ENCODE assay signal across 10 mouse cellular contexts in genomic region chr13:109664956-109665802, GRCm38 (mm10).
DNase-seq lines count a peak whose midpoint lies in the region; ATAC-seq and TF ChIP-seq lines count a peak whose summit lies in the region.
"Had no signal": no experiment of that assay in that cellular context is flagged by ENCODE, and none has a peak within 500 bp of the region (broad histone marks: within the 10 kb centered on the region; RNA-seq: fewer than 3 reads in every experiment).

No protein-coding gene starts in this region.

- no peak overlapping the region for H3K4me3 ChIP-seq in heart, embryonic 11.5 days (ENCODE audit: low read depth, low read length)
- H3K4me3 ChIP-seq in G1E (ENCODE audit: low read depth, low read length): no peak overlapping the region
- H3K4me3 ChIP-seq in hindbrain, embryonic 14.5 days (replicated peaks; ENCODE audit: low read length): no peak overlapping the region
- H3K4me3 ChIP-seq in midbrain, embryonic 10.5 days: no peak overlapping the region

- peak overlapping the region; percentile 11; the same call in 1 of the 2 replicates for H3K4me2 ChIP-seq in heart, embryonic 11.5 days
- no peak overlapping the region for H3K4me2 ChIP-seq in hindbrain, embryonic 14.5 days (replicated peaks)

- no peak for TF ChIP-seq CTCF in G1E (IDR thresholded peaks at IDR 0.05; ENCODE audit: low read depth, low read length)

- H3K9me3 ChIP-seq in heart, embryonic 11.5 days (replicated peaks; ENCODE audit: control insufficient read depth, low read length): no peaks in the 10 kb centered on the region
- H3K9me3 ChIP-seq in G1E (replicated peaks): no peaks in the 10 kb centered on the region
- no peaks in the 10 kb centered on the region for H3K9me3 ChIP-seq in hindbrain, embryonic 14.5 days (ENCODE audit: control insufficient read depth, low read length)
- H3K9me3 ChIP-seq in midbrain, embryonic 10.5 days (replicated peaks): no peaks in the 10 kb centered on the region

- H3K36me3 ChIP-seq in heart, embryonic 11.5 days (ENCODE audit: control insufficient read depth, insufficient read depth, low read length): no peaks in the 10 kb centered on the region
- no peaks in the 10 kb centered on the region for H3K36me3 ChIP-seq in G1E (replicated peaks)
- no peaks in the 10 kb centered on the region for H3K36me3 ChIP-seq in hindbrain, embryonic 14.5 days (replicated peaks; ENCODE audit: control insufficient read depth, insufficient read depth)
- no peaks in the 10 kb centered on the region for H3K36me3 ChIP-seq in midbrain, embryonic 10.5 days

- peaks cover 16% of the 10 kb centered on the region for H3K4me1 ChIP-seq in heart, embryonic 11.5 days (ENCODE audit: control insufficient read depth, insufficient read depth, low read length)
- peaks cover 52% of the 10 kb centered on the region for H3K4me1 ChIP-seq in G1E (ENCODE audit: insufficient read depth, low read depth, low read length)
- H3K4me1 ChIP-seq in hindbrain, embryonic 14.5 days (replicated peaks; ENCODE audit: control insufficient read depth, insufficient read depth, low read length): peaks cover 16% of the 10 kb centered on the region
- H3K4me1 ChIP-seq in midbrain, embryonic 10.5 days: peaks cover 22% of the 10 kb centered on the region

- H3K27me3 ChIP-seq in heart, embryonic 11.5 days (ENCODE audit: control insufficient read depth, insufficient read depth, low read length): no peaks in the 10 kb centered on the region
- no peaks in the 10 kb centered on the region for H3K27me3 ChIP-seq in G1E (ENCODE audit: insufficient read depth, low read length)
- no peaks in the 10 kb centered on the region for H3K27me3 ChIP-seq in hindbrain, embryonic 14.5 days (ENCODE audit: control insufficient read depth, insufficient read depth, low read length)
- H3K27me3 ChIP-seq in midbrain, embryonic 10.5 days (ENCODE audit: low read depth, poor library complexity, severe bottlenecking): no peaks in the 10 kb centered on the region

- DNase-seq in heart, adult 8-10 months (ENCODE audit: low spot score): no peak
- no peak for DNase-seq in G1E (ENCODE audit: low spot score)
- peak; percentile 57 for DNase-seq in hindbrain, embryonic 14.5 days (ENCODE audit: low spot score)
- no peak for DNase-seq in midbrain, embryonic 10.5 days (ENCODE audit: low spot score)
- no peak for DNase-seq in adrenal gland, postnatal 14 days
- no peak for DNase-seq in cerebellum, postnatal 4 days (ENCODE audit: low spot score in 2 of 2)
- no peak for DNase-seq in layer of hippocampus, adult 18-20 months (ENCODE audit: low spot score in 2 of 2)
- DNase-seq: thymus, adult 18-20 months had no signal

- 34% methylated on average over 10 of the region's 10 CpGs for WGBS in heart, embryonic 11.5 days (ENCODE audit: insufficient replicate concordance)
- 43% methylated on average over 10 of the region's 10 CpGs for WGBS in hindbrain, embryonic 14.5 days
- 66% methylated on average over 10 of the region's 10 CpGs for WGBS in midbrain, embryonic 10.5 days

- peak overlapping the region; percentile 72; the same call in 1 of the 2 replicates for H3K27ac ChIP-seq in heart, embryonic 11.5 days (ENCODE audit: low read depth, low read length)
- H3K27ac ChIP-seq in hindbrain, embryonic 14.5 days: peak overlapping the region; percentile 68
- H3K27ac ChIP-seq in midbrain, embryonic 10.5 days (replicated peaks): peak overlapping the region; percentile 49
- H3K27ac ChIP-seq: kidney, postnatal 0 days had no signal

- ATAC-seq in heart, embryonic 11.5 days (replicated peaks; ENCODE audit: insufficient number of reproducible peaks, low FRiP score, low TSS enrichment): no peak; the same call in 1 of the 2 replicates
- peak; percentile 4; the same call in 1 of the 2 replicates for ATAC-seq in G1E (ENCODE audit: extremely low read depth, insufficient number of reproducible peaks, low FRiP score, poor library complexity, severe bottlenecking)
- peak; percentile 76; the same call in 1 of the 2 replicates for ATAC-seq in hindbrain, embryonic 14.5 days (ENCODE audit: low FRiP score)

- H3K9ac ChIP-seq in heart, embryonic 11.5 days (ENCODE audit: low read depth, low read length): peak overlapping the region; percentile 4; the same call in 1 of the 2 replicates
- H3K9ac ChIP-seq in hindbrain, embryonic 14.5 days: no peak overlapping the region
